9 mouse cellular contexts compared by ENCODE assay signal in the genomic region with DNA sequence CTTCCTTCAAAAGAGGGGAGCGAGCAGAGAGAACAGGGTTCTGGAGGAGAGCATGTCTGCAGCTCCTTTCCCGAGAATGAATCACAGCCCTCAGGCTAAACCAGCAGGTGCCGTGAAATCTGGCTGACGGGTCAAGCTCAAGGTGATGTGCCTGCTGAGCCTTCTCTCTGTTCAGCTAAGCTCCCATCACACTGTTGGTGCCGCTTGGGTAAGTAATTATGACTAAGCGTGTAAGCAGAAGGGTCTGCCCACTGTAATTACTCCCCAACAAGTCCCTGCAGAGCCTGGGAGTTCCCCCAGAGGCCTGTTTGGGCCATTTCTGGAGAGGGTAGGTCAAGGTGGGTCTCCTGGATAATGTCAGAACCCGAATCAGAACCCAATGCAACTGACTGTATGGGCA.
DNase-seq lines count a peak whose midpoint lies in the region; ATAC-seq and TF ChIP-seq lines count a peak whose summit lies in the region.
"Had no signal": no experiment of that assay in that cellular context is flagged by ENCODE, and none has a peak within 500 bp of the region (broad histone marks: within the 10 kb centered on the region; RNA-seq: fewer than 3 reads in every experiment).

No protein-coding gene starts in this region.

- no peak for ATAC-seq in hindbrain, embryonic 12.5 days (ENCODE audit: low FRiP score)

- peaks cover 24% of the 10 kb centered on the region for H3K4me1 ChIP-seq in cerebellum, adult 2 months (ENCODE audit: control insufficient read depth, insufficient read depth, low read length)
- peaks cover 48% of the 10 kb centered on the region for H3K4me1 ChIP-seq in hindbrain, embryonic 12.5 days

- H3K4me3 ChIP-seq in cerebellum, adult 2 months (replicated peaks; ENCODE audit: insufficient read depth, low read depth, low read length), result no peak overlapping the region
- H3K4me3 ChIP-seq in hindbrain, embryonic 12.5 days, result no peak overlapping the region

- no peak overlapping the region for H3K27ac ChIP-seq in cerebellum, adult 2 months (ENCODE audit: insufficient read depth, low read length)
- peak overlapping the region; percentile 23; the same call in 1 of the 2 replicates for H3K27ac ChIP-seq in hindbrain, embryonic 12.5 days

- H3K4me2 ChIP-seq in hindbrain, embryonic 12.5 days (replicated peaks), result no peak overlapping the region

- peak; percentile 55 to 72 for DNase-seq in cerebellum, adult 2 months
- no peak for DNase-seq in cerebellum, adult 8-10 months
- DNase-seq in kidney, postnatal 4 days, result peak; percentile 24 to 43
- DNase-seq in kidney, adult 8-10 months, result no peak
- peak; percentile 49 for DNase-seq in retina, embryonic 14.5 days (ENCODE audit: low spot score)
- no peak for DNase-seq in embryo, embryonic 10 days (ENCODE audit: low spot score)
- DNase-seq in gastrocnemius, postnatal 10 days, result no peak
- DNase-seq: lung, postnatal 36 days had no signal

- 31% methylated on average over 7 of the region's 7 CpGs for WGBS in cerebellum, adult 2 months
- WGBS in hindbrain, embryonic 12.5 days, result 46% methylated on average over 7 of the region's 7 CpGs

- no peaks in the 10 kb centered on the region for H3K36me3 ChIP-seq in hindbrain, embryonic 12.5 days

- no peak for TF ChIP-seq POLR2A in cerebellum, adult 2 months (IDR thresholded peaks at IDR 0.05; ENCODE audit: borderline replicate concordance, insufficient read depth, low read length)

- no peaks in the 10 kb centered on the region for H3K27me3 ChIP-seq in cerebellum, adult 2 months (ENCODE audit: control insufficient read depth, insufficient read depth, low read length)
- no peaks in the 10 kb centered on the region for H3K27me3 ChIP-seq in hindbrain, embryonic 12.5 days

- TF ChIP-seq CTCF in cerebellum, adult 2 months (IDR thresholded peaks at IDR 0.05; ENCODE audit: borderline replicate concordance, insufficient read depth, low read depth, low read length), result no peak

- H3K9ac ChIP-seq in hindbrain, embryonic 12.5 days, result 0 out of 2 replicates have a peak overlapping the region, but pooled peaks have one; percentile 18

- no peaks in the 10 kb centered on the region for H3K9me3 ChIP-seq in hindbrain, embryonic 12.5 days (replicated peaks)

Comparison
In these comparisons a context has a peak if more than half of its experiments do, and no peak if none do; other contexts are left out.
1. DNase-seq: peak in cerebellum, adult 2 months (2 of 2), kidney, postnatal 4 days (2 of 2) and retina, embryonic 14.5 days (single experiment); none in cerebellum, adult 8-10 months (single experiment), kidney, adult 8-10 months (0 of 2), embryo, embryonic 10 days (single experiment) and gastrocnemius, postnatal 10 days (single experiment).